Mouse (Mus musculus): ENCODE data around the gene Mtx1. TPM values are rescaled to one million over a fixed set of nuclear protein-coding genes. Genes with fewer than 3 reads are reported as not detected.

Mtx1 gene
- total and polyA plus RNA-seq, 2 experiments from 2014 or later: 99.3 to 247 TPM

DNA sequence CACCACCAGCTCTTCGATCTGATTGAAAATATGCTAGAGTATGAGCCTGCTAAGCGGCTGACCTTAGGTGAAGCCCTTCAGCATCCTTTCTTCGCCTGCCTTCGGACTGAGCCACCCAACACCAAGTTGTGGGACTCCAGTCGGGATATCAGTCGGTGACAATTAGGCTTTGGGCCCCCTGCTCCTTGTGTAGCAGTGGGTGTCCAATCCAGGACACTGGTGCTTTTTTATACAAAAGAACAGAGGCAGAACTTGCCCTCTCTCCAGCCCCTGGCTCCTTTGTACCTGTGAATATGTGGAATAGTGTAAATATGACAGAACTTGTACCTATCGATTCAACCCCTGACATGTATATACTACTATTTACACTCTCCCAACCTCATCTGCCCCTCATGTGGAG is 50.5 kb downstream of the Mtx1 start:
- Histone ChIP-seq H3K4me2 (ENCODE audit: low read depth, low read length) (no peak overlapping the region), H3K9ac (replicated peaks; ENCODE audit: low read depth, low read length) (no peak overlapping the region), H3K27me3 (ENCODE audit: control insufficient read depth, insufficient read depth, low read length) (no peaks in the 10 kb centered on the region), H3K9me3 (replicated peaks; ENCODE audit: control insufficient read depth, low read length) (no peaks in the 10 kb centered on the region), H3K4me3 (ENCODE audit: low read depth, low read length) (no peak overlapping the region), H3K27ac (ENCODE audit: low read depth) (no peak overlapping the region), H3K36me3 (replicated peaks; ENCODE audit: control insufficient read depth, insufficient read depth, low read length) (peaks cover 76% of the 10 kb centered on the region), H3K4me1 (ENCODE audit: control insufficient read depth, insufficient read depth) (peaks cover 9% of the 10 kb centered on the region)
- no peak for TF ChIP-seq CTCF (IDR thresholded peaks at IDR 0.05; ENCODE audit: low read depth)
- no peak for TF ChIP-seq EP300 (IDR thresholded peaks at IDR 0.05; ENCODE audit: low read depth)
- DNase-seq (ENCODE audit: low spot score) (no peak), ATAC-seq (ENCODE audit: insufficient read depth, low read depth) (no peak)
- WGBS: 77% methylated on average over 7 of the region's 7 CpGs

GRCm38 (mm10) chr3:89175544-89175943 is 51.3 kb downstream of the Mtx1 start:
- DNase-seq (ENCODE audit: low spot score) (no peak), ATAC-seq (ENCODE audit: insufficient read depth, low read depth) (no peak)
- 84% methylated on average over 10 of the region's 10 CpGs for WGBS
- H3K4me2 ChIP-seq (ENCODE audit: low read depth, low read length): no peak overlapping the region
- H3K4me1 ChIP-seq (ENCODE audit: control insufficient read depth, insufficient read depth): peaks cover 9% of the 10 kb centered on the region
- H3K27ac ChIP-seq (ENCODE audit: low read depth): no peak overlapping the region
- H3K9me3 ChIP-seq (replicated peaks; ENCODE audit: control insufficient read depth, low read length): no peaks in the 10 kb centered on the region
- H3K27me3 ChIP-seq (ENCODE audit: control insufficient read depth, insufficient read depth, low read length): no peaks in the 10 kb centered on the region
- H3K36me3 ChIP-seq (replicated peaks; ENCODE audit: control insufficient read depth, insufficient read depth, low read length): peaks cover 77% of the 10 kb centered on the region
- no peak overlapping the region for H3K4me3 ChIP-seq (ENCODE audit: low read depth, low read length)
- no peak for TF ChIP-seq EP300 (IDR thresholded peaks at IDR 0.05; ENCODE audit: low read depth)
- no peak for TF ChIP-seq CTCF (IDR thresholded peaks at IDR 0.05; ENCODE audit: low read depth)
- H3K9ac ChIP-seq (replicated peaks; ENCODE audit: low read depth, low read length): no peak overlapping the region

DNA sequence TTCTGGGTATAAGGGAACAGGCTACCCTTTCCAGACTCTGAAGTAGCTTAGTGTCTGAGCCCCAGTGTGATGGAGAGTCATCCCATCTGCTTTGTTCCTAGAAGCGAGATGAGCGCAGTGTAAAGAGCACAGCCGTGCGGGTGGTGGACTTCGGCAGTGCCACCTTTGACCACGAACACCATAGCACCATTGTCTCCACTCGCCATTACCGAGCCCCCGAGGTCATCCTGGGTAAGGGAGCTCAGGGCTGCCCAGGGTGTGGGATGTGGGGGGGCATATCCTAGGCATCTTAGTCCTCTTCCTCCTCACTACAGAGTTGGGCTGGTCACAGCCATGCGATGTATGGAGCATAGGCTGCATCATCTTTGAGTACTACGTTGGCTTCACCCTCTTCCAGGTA is 52.0 kb downstream of the Mtx1 start:
- WGBS: 93% methylated on average over 11 of the region's 11 CpGs
- Histone ChIP-seq H3K27me3 (ENCODE audit: control insufficient read depth, insufficient read depth, low read length) (no peaks in the 10 kb centered on the region), H3K4me3 (ENCODE audit: low read depth, low read length) (no peak overlapping the region), H3K4me1 (ENCODE audit: control insufficient read depth, insufficient read depth) (peaks cover 9% of the 10 kb centered on the region), H3K9ac (replicated peaks; ENCODE audit: low read depth, low read length) (no peak overlapping the region), H3K27ac (ENCODE audit: low read depth) (no peak overlapping the region), H3K4me2 (ENCODE audit: low read depth, low read length) (no peak overlapping the region), H3K9me3 (replicated peaks; ENCODE audit: control insufficient read depth, low read length) (no peaks in the 10 kb centered on the region), H3K36me3 (replicated peaks; ENCODE audit: control insufficient read depth, insufficient read depth, low read length) (peaks cover 77% of the 10 kb centered on the region)
- ATAC-seq (ENCODE audit: insufficient read depth, low read depth): no peak
- DNase-seq (ENCODE audit: low spot score): no peak
- TF ChIP-seq CTCF (IDR thresholded peaks at IDR 0.05; ENCODE audit: low read depth): no peak
- no peak for TF ChIP-seq EP300 (IDR thresholded peaks at IDR 0.05; ENCODE audit: low read depth)

GRCm38 (mm10) chr3:89166945-89167344 is 59.9 kb downstream of the Mtx1 start:
- no peaks in the 10 kb centered on the region for H3K9me3 ChIP-seq (replicated peaks; ENCODE audit: control insufficient read depth, low read length)
- ATAC-seq (ENCODE audit: insufficient read depth, low read depth) (no peak), DNase-seq (ENCODE audit: low spot score) (no peak)
- H3K4me1 ChIP-seq (ENCODE audit: control insufficient read depth, insufficient read depth): peaks cover 11% of the 10 kb centered on the region; the same call in 1 of the 2 replicates
- H3K27me3 ChIP-seq (ENCODE audit: control insufficient read depth, insufficient read depth, low read length): no peaks in the 10 kb centered on the region
- no peak overlapping the region for H3K4me2 ChIP-seq (ENCODE audit: low read depth, low read length)
- 90% methylated on average over 19 of the region's 19 CpGs for WGBS
- no peak overlapping the region for H3K4me3 ChIP-seq (ENCODE audit: low read depth, low read length)
- peaks cover 49% of the 10 kb centered on the region for H3K36me3 ChIP-seq (replicated peaks; ENCODE audit: control insufficient read depth, insufficient read depth, low read length)
- TF ChIP-seq EP300 (IDR thresholded peaks at IDR 0.05; ENCODE audit: low read depth) (no peak), CTCF (IDR thresholded peaks at IDR 0.05; ENCODE audit: low read depth) (no peak)
- H3K9ac ChIP-seq (replicated peaks; ENCODE audit: low read depth, low read length): no peak overlapping the region
- H3K27ac ChIP-seq (ENCODE audit: low read depth): no peak overlapping the region

DNA sequence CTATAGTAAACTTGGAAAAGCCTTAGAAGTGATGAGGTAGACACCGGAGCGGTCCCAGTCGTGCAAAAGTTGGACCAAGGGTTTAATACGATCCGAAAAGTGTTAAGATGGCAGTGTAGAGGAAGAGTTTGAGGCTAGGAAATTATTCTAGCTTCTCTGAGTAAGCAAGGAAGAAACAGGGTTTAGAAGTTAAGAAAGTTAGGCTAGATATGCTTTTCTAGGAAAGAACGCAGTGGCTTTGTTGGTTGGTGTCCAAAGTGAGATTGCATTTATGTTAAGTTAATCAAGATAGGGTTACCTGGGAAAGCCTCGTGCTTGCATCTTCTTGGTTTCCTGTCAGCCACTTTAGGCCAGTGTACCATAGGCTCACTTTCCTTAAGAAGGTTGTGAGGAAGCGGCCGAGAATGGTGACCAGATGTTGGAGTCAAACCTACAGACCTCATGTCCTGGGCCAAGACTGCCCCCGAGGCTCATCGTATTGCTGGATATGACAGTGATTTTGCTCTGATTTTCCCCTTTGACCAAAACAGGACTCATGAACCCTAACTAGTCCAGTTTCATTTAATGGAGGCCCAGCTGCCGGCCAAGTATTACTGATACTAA is 61.5 kb downstream of the Mtx1 start:
- no peaks in the 10 kb centered on the region for H3K9me3 ChIP-seq (replicated peaks; ENCODE audit: control insufficient read depth, low read length)
- H3K36me3 ChIP-seq (replicated peaks; ENCODE audit: control insufficient read depth, insufficient read depth, low read length): peaks cover 34% of the 10 kb centered on the region
- TF ChIP-seq CTCF (IDR thresholded peaks at IDR 0.05; ENCODE audit: low read depth) (no peak), EP300 (IDR thresholded peaks at IDR 0.05; ENCODE audit: low read depth) (no peak)
- peak overlapping the region; percentile 96 for H3K27ac ChIP-seq (ENCODE audit: low read depth)
- no peaks in the 10 kb centered on the region for H3K27me3 ChIP-seq (ENCODE audit: control insufficient read depth, insufficient read depth, low read length)
- peak overlapping the region; percentile 65 for H3K4me2 ChIP-seq (ENCODE audit: low read depth, low read length)
- DNase-seq (ENCODE audit: low spot score) (no peak), ATAC-seq (ENCODE audit: insufficient read depth, low read depth) (no peak)
- peak overlapping the region; percentile 84 for H3K4me3 ChIP-seq (ENCODE audit: low read depth, low read length)
- peak overlapping the region; percentile 89 for H3K9ac ChIP-seq (replicated peaks; ENCODE audit: low read depth, low read length)
- peaks cover 11% of the 10 kb centered on the region; the same call in 1 of the 2 replicates for H3K4me1 ChIP-seq (ENCODE audit: control insufficient read depth, insufficient read depth)
- 16% methylated on average over 12 of the region's 12 CpGs for WGBS
